Mouse (Mus musculus) intestine, embryonic 16.5 days (tissue): ENCODE data around the gene Ppp2r3c. TPM values are rescaled to one million over a fixed set of nuclear protein-coding genes. Genes with fewer than 3 reads are reported as not detected.
A peak's percentile ranks its signal among the peaks of the same experiment; 100 is the strongest.

Experiments used
- ATAC-seq: fragments of 200-750 bp; cut with Nextera tagmentation; 2 replicates; pipeline ENCODE4 v1.8.0; 2017; ENCODE audit warnings: moderate TSS enrichment, moderate library complexity
- H3K27ac ChIP-seq: fragments of 300-500 bp; sonication (generic); 2 replicates; pipeline ENCODE4 v1.5.1; 2014; ENCODE audit warnings: mild to moderate bottlenecking, low read length
- H3K27me3 ChIP-seq: fragments of 300-500 bp; sonication (generic); replicated peaks from 2 replicates; pipeline ENCODE4 v1.6.1; 2014; ENCODE audit warnings: low read length, control low read depth, mixed read lengths; ENCODE audit not compliant: control insufficient read depth, insufficient read depth
- H3K36me3 ChIP-seq: fragments of 300-500 bp; sonication (generic); 2 replicates; pipeline ENCODE4 v1.6.1; 2014; ENCODE audit warnings: low read length, control low read depth; ENCODE audit not compliant: control insufficient read depth, insufficient read depth
- H3K4me1 ChIP-seq: fragments of 300-500 bp; sonication (generic); 2 replicates; pipeline ENCODE4 v1.6.1; 2014; ENCODE audit warnings: low read length, control low read depth, mixed read lengths; ENCODE audit not compliant: control insufficient read depth, insufficient read depth
- H3K4me2 ChIP-seq: fragments of 300-500 bp; sonication (generic); 2 replicates; pipeline ENCODE4 v1.6.1; 2014; ENCODE audit warnings: low read depth, low read length, control low read depth
- H3K4me3 ChIP-seq: fragments of 300-500 bp; sonication (generic); 2 replicates; pipeline ENCODE4 v1.5.1; 2014; ENCODE audit warnings: mild to moderate bottlenecking, low read length
- H3K9ac ChIP-seq: fragments of 300-500 bp; sonication (generic); 2 replicates; pipeline ENCODE4 v1.6.1; 2014; ENCODE audit warnings: low read depth, low read length
- H3K9me3 ChIP-seq: fragments of 300-500 bp; sonication (generic); 2 replicates; pipeline ENCODE4 v1.6.1; 2016; ENCODE audit warnings: low read length, control low read depth; ENCODE audit not compliant: control insufficient read depth
- WGBS: fragments of 180-500 bp; shearing (Covaris S2); extraction: QIAGEN DNeasy Blood & Tissue Kit; methylation state at CpG from one replicate; pipeline ENCODE4 v1.1.7; 2014; 5-methylcytosine and 5-hydroxymethylcytosine counted together
- polyA plus RNA-seq: library from polyadenylated mRNA; unstranded; fragments of >200 nt; fragmentation: Nextera tagmentation; extraction: Ambion mirVana; gene quantifications from 2 replicates; pipeline ENCODE4 v1.2.1, GENCODE M21; 2015

Ppp2r3c gene
- polyA plus RNA-seq, 1 experiment from 2014 or later, result 9.6 TPM

DNA sequence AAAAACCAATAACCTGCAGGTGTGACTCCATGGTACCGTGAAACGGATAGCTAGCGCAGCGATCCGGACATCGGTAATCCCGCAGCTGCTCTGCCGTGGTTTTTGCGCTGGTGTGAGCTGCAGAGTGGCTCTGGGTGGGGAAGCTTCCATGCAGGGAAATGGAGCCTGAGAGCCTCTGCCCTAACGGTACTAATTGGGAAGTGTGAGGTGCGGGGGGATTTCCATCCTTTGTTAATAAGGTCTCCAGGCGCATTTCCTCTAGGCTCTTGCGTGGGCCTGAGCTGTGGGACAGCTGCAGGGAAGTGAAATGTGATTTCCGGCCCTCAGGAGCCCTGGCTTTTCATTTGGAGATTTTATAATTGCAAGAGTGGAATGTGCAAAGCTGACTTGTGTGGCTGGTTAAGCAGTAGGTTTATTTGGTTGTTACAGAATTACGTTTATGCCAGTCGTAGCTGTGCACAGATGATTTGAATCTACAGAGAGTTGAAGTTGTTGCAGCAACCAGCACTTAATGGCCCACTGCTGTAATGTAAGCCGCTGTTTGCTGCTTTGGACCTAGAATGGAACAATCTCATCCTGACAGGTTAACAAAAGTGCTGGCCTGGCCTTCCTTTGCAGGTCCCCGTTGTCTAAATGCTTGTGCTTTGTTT, 19.0 kb upstream of the Ppp2r3c start:
- Histone ChIP-seq H3K27me3 (no peaks in the 10 kb centered on the region), H3K27ac (peak overlapping the region; percentile 53; the same call in 1 of the 2 replicates), H3K4me1 (no peaks in the 10 kb centered on the region), H3K4me3 (no peak overlapping the region), H3K9me3 (no peaks in the 10 kb centered on the region), H3K9ac (no peak overlapping the region), H3K36me3 (no peaks in the 10 kb centered on the region), H3K4me2 (no peak overlapping the region)
- 82% methylated on average over 18 of the region's 18 CpGs for WGBS
- no peak for ATAC-seq

DNA sequence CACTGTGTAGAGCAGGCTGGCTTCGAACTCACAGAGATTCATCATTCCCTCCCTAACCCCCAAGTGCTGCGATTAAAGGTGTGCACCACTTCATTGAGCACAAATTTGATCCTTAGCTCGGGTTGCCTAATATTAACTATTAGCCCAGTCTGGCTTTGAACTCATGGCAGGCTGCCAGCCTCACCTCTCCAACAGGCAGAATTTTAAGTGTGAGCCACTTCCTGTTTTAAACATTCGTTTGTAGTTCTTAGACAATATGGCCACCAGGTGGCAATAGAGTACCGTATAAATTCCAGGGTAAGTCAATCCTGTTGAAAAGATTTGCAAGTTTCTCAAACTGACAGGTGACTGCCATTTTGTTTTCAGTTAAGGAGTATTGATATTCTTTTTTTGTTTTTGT, 12.4 kb upstream of the Ppp2r3c start:
- peak; percentile 42; the same call in 1 of the 2 replicates for ATAC-seq
- H3K4me3 ChIP-seq, result no peak overlapping the region
- no peaks in the 10 kb centered on the region for H3K4me1 ChIP-seq
- H3K27ac ChIP-seq, result no peak overlapping the region
- no peaks in the 10 kb centered on the region for H3K27me3 ChIP-seq
- no peaks in the 10 kb centered on the region for H3K36me3 ChIP-seq
- H3K9ac ChIP-seq, result no peak overlapping the region
- H3K4me2 ChIP-seq, result no peak overlapping the region
- no peaks in the 10 kb centered on the region for H3K9me3 ChIP-seq
- WGBS, result 41% methylated on average over 5 of the region's 5 CpGs

DNA sequence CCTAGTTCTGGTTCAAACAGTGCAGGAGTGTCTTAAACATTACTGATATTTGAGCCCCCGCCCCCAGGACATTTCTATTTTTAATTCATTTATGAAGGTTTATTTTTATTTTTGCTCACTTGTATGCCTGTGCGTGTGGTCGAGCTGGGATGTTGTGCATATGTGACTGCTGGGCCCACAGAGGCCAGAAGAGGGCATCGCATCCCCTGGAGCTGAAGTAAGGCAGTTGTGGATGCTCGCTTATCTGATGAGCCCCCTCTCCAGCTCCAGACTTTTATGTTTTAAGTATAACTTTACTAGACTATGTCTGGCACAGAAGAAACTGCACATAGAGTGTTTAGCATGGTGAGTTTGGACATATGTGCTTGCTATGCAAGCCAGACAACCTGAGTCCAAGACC, 11.1 kb upstream of the Ppp2r3c start:
- Histone ChIP-seq H3K4me1 (no peaks in the 10 kb centered on the region), H3K4me2 (no peak overlapping the region), H3K9ac (no peak overlapping the region), H3K27me3 (no peaks in the 10 kb centered on the region), H3K4me3 (no peak overlapping the region), H3K27ac (no peak overlapping the region), H3K9me3 (no peaks in the 10 kb centered on the region), H3K36me3 (no peaks in the 10 kb centered on the region; the same call in 1 of the 2 replicates)
- WGBS, result 87% methylated on average over 5 of the region's 5 CpGs
- no peak for ATAC-seq

DNA sequence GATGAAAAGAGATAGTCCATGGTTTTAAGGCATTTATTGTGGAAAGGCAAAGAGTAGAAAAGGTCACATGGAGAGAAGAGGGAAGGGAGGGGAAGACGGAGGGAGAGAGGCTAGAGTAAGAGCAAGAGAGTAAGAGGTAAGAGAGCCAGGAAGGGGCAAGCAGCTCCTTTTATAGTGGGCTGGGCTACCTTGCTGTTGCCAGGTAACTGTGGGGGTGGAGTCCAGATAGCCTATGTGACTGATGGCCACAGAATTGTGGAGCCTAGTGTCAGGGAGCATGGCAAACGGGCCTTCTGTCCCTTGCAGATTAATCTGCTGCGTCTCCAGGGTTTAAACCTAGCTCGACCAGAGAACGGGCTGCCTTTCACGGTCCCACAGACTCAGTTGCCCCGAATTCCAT, 9.0 kb upstream of the Ppp2r3c start:
- H3K4me1 ChIP-seq, result no peaks in the 10 kb centered on the region
- WGBS, result 85% methylated on average over 7 of the region's 7 CpGs
- H3K4me2 ChIP-seq, result no peak overlapping the region
- H3K9ac ChIP-seq, result no peak overlapping the region
- H3K4me3 ChIP-seq, result no peak overlapping the region
- no peaks in the 10 kb centered on the region for H3K9me3 ChIP-seq
- H3K27me3 ChIP-seq, result no peaks in the 10 kb centered on the region
- H3K36me3 ChIP-seq, result peaks cover 2% of the 10 kb centered on the region; the same call in 1 of the 2 replicates
- ATAC-seq, result no peak
- no peak overlapping the region for H3K27ac ChIP-seq

DNA sequence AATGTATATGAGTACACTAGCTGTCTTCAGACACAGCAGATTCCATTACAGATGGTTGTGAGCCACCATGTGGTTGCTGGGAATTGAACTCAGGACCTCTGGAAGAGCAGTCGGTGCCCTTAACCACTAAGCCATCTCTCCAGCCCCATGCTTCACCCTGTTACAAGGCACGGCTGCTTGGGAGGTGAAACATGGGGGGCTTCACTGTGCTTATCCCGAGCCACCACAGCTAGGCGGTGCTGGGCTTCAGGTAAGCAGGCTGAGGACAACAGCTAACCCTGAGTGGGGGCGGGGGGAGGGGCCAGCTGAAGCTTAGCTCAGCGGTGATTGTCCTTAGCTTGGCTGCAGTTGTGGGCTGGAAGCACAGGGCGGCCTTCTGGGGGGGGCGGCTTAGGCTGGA, 6.7 kb upstream of the Ppp2r3c start:
- Histone ChIP-seq H3K4me2 (no peak overlapping the region), H3K4me3 (no peak overlapping the region), H3K36me3 (peaks cover 6% of the 10 kb centered on the region; the same call in 1 of the 2 replicates), H3K9me3 (no peaks in the 10 kb centered on the region), H3K9ac (no peak overlapping the region), H3K27ac (no peak overlapping the region), H3K27me3 (no peaks in the 10 kb centered on the region), H3K4me1 (no peaks in the 10 kb centered on the region; the same call in 1 of the 2 replicates)
- WGBS, result 77% methylated on average over 8 of the region's 8 CpGs
- ATAC-seq, result no peak

DNA sequence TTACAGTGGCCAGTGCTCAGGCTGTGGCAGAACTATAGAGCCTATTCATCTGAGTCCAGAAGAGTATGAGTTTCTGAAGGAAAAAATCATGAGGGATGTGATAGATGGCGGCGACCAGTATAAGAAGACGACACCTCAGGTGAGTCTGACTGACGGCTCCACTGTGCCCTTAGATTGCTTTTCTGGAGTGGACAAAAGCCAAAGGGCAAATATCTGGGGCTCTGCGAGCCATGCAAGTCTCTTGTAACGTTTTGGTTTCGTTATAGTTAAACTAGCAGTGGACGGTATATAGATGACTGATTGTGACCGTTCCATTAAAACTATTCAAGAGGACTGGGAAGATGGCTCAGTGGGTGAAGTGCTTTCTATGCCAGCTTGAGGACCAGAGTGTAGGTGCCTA, 5.9 kb upstream of the Ppp2r3c start:
- WGBS, result 91% methylated on average over 9 of the region's 9 CpGs
- peaks cover 6% of the 10 kb centered on the region; the same call in 1 of the 2 replicates for H3K36me3 ChIP-seq
- no peaks in the 10 kb centered on the region for H3K9me3 ChIP-seq
- H3K9ac ChIP-seq, result no peak overlapping the region
- no peak overlapping the region for H3K27ac ChIP-seq
- no peak overlapping the region for H3K4me3 ChIP-seq
- no peaks in the 10 kb centered on the region for H3K27me3 ChIP-seq
- no peak overlapping the region for H3K4me2 ChIP-seq
- peaks cover 4% of the 10 kb centered on the region; the same call in 1 of the 2 replicates for H3K4me1 ChIP-seq
- ATAC-seq, result no peak

DNA sequence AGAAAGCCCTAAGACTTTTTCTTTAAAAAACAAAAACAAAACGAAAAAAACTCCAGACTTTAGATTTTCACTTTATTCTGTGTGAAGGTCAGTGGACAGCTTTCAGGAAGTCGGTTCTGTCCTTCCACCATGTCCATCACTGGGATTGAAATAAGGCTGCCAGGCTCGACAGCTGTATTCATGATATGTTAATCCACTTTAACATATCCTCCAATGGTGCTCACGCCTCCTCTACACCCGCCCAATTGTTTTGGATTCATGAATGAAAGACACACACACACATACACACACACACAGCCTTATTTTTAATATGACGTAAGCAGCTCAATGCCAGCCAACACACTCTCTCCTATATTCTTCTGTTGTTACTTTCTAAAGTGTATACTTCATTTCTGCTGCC, 4.8 kb upstream of the Ppp2r3c start:
- no peak for ATAC-seq
- H3K4me1 ChIP-seq, result peaks cover 5% of the 10 kb centered on the region; the same call in 1 of the 2 replicates
- no peak overlapping the region for H3K4me3 ChIP-seq
- H3K9ac ChIP-seq, result no peak overlapping the region
- no peak overlapping the region for H3K4me2 ChIP-seq
- peaks cover 6% of the 10 kb centered on the region; the same call in 1 of the 2 replicates for H3K36me3 ChIP-seq
- no peaks in the 10 kb centered on the region for H3K27me3 ChIP-seq
- H3K9me3 ChIP-seq, result no peaks in the 10 kb centered on the region
- H3K27ac ChIP-seq, result no peak overlapping the region
- 85% methylated on average over 6 of the region's 6 CpGs for WGBS

DNA sequence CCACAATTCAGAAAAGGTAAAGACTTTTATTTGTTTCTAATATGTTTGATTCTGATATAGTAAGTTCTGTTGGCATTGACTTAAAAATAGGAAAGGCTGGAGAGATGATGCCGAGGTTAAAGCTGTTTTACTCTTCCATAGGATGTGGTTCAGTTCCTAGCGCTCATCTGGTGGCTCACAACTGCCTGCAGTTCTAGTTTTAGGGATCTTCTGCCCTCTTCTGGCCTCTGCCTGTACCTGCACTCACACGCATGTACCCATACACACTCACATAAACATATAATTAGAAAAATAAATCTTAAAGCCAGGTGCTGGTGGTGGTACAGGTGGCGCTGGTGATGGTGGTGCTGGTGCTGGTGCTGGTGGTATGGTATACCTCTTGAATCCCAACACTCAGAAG, 3.6 kb upstream of the Ppp2r3c start:
- Histone ChIP-seq H3K27ac (no peak overlapping the region), H3K4me2 (no peak overlapping the region), H3K36me3 (peaks cover 6% of the 10 kb centered on the region; the same call in 1 of the 2 replicates), H3K4me3 (no peak overlapping the region), H3K9me3 (no peaks in the 10 kb centered on the region), H3K9ac (no peak overlapping the region), H3K4me1 (peaks cover 10% of the 10 kb centered on the region; the same call in 1 of the 2 replicates), H3K27me3 (no peaks in the 10 kb centered on the region)
- WGBS, result 97% methylated on average over 4 of the region's 4 CpGs
- no peak for ATAC-seq

DNA sequence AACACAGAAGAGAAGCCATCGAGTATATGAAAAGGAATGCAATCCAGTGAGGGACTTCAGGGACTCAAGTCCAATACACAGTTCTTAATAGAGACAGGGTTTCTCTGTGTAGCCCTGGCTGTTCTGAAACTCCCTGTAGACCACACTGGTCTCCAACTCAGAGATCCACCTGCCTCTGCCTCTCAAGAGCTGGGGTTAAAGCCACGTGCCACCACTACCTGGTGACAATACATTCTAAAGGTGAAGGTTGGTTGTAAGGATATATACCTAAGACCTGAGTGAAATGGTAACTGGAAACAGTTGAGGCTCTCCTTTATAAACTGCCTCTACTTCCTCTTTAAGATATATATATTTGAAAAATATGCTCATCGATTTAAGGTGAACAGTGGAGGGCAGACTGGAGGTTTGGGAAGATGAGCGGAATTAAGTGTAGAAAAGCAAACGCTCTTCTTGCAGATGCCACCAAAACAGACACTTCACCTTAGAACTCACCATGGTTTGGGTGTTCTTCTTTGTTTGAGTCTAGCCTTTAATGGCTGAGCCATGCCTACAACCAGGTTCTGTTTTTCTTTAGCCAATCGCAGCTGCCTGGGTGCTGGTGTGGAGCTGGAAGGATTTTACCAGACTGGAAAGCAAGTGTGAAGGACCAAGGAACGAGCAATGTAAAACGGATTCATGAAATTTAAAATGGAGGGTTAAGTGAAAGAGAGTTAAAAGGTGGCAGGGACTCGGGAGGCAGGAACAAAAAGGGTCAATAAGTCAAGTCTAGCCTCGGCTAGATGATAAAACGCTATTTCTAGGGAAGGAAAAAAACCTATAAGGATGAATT, 1.1 kb downstream of the Ppp2r3c start:
- 0 out of 2 replicates have a peak, but pooled peaks have one; percentile 2 for ATAC-seq
- no peaks in the 10 kb centered on the region for H3K27me3 ChIP-seq
- peak overlapping the region; percentile 51 for H3K4me2 ChIP-seq
- H3K9ac ChIP-seq, result peak overlapping the region; percentile 74
- 36% methylated on average over 11 of the region's 11 CpGs for WGBS
- H3K4me3 ChIP-seq, result peak overlapping the region; percentile 64
- no peaks in the 10 kb centered on the region for H3K9me3 ChIP-seq
- H3K27ac ChIP-seq, result peak overlapping the region; percentile 93
- H3K36me3 ChIP-seq, result peaks cover 4% of the 10 kb centered on the region; the same call in 1 of the 2 replicates
- H3K4me1 ChIP-seq, result peaks cover 21% of the 10 kb centered on the region; the same call in 1 of the 2 replicates
